Mouse (Mus musculus): ENCODE results near the gene Hspa5. TPM values are rescaled to one million over a fixed set of nuclear protein-coding genes. Genes with fewer than 3 reads are reported as not detected.
"Not testable (repeated sequence)": the region's sequence is repeated elsewhere in the genome, so short reads cannot be mapped to it uniquely, and the experiment has no call there.

Gene Hspa5
- total RNA-seq (2021), result 100 to 1,000 TPM; 389 to 507 TPM

GRCm38 (mm10) chr2:34771368-34772226 lies at the start of gene Hspa5:
Gene Hspa5, plus strand, starts transcription at chr2:34771970.
- DNase-seq, result peak; percentile 100

GRCm38 (mm10) chr2:34725269-34725668 lies 46.5 kb upstream of the Hspa5 start:
- DNase-seq, result no peak

GRCm38 (mm10) chr2:34727045-34727728 lies 44.6 kb upstream of the Hspa5 start:
- no peak for DNase-seq

- no peak for DNase-seq
Observed at GRCm38 (mm10) chr2:34736626-34737025, 35.1 kb upstream of the Hspa5 start.

GRCm38 (mm10) chr2:34737911-34738310 lies 33.9 kb upstream of the Hspa5 start:
- no peak for DNase-seq

GRCm38 (mm10) chr2:34739684-34740391 lies 31.9 kb upstream of the Hspa5 start:
- DNase-seq, result no peak

- no peak for DNase-seq
Observed at GRCm38 (mm10) chr2:34741390-34742159, 30.2 kb upstream of the Hspa5 start.

- no peak for DNase-seq
Observed at GRCm38 (mm10) chr2:34742675-34743074, 29.1 kb upstream of the Hspa5 start.

GRCm38 (mm10) chr2:34744476-34744875 lies 27.3 kb upstream of the Hspa5 start:
- DNase-seq, result no peak

GRCm38 (mm10) chr2:34745673-34746072 lies 26.1 kb upstream of the Hspa5 start:
- no peak for DNase-seq

GRCm38 (mm10) chr2:34748479-34748878 lies 23.3 kb upstream of the Hspa5 start:
- DNase-seq, result no peak

- no peak for DNase-seq
Observed at GRCm38 (mm10) chr2:34750245-34750644, 21.5 kb upstream of the Hspa5 start.

- peak; percentile 82 to 86 for DNase-seq
Observed at GRCm38 (mm10) chr2:34753811-34754550, 17.8 kb upstream of the Hspa5 start.

GRCm38 (mm10) chr2:34754551-34755358 lies 17.0 kb upstream of the Hspa5 start, which contains the start of gene Gapvd1:
Gene Gapvd1, minus strand, starts transcription at chr2:34755232.
- DNase-seq, result no peak

GRCm38 (mm10) chr2:34757341-34757740 lies 14.4 kb upstream of the Hspa5 start:
- no peak for DNase-seq

- DNase-seq, result not testable (repeated sequence)
Observed at GRCm38 (mm10) chr2:34761272-34761671, 10.5 kb upstream of the Hspa5 start.

- DNase-seq, result no peak
Observed at GRCm38 (mm10) chr2:34762174-34762573, 9.6 kb upstream of the Hspa5 start.

- DNase-seq, result no peak
Observed at GRCm38 (mm10) chr2:34762872-34763271, 8.9 kb upstream of the Hspa5 start.

GRCm38 (mm10) chr2:34764801-34765200 lies 7.0 kb upstream of the Hspa5 start:
- DNase-seq, result no peak

GRCm38 (mm10) chr2:34770049-34770448 lies 1.7 kb upstream of the Hspa5 start:
- no peak for DNase-seq

- DNase-seq, result no peak
Observed at GRCm38 (mm10) chr2:34770951-34771350, 819 bp upstream of the Hspa5 start.
